Mouse (Mus musculus) small intestine, adult 2 months (tissue): ENCODE results near the gene Mapk8.

Source experiments
- CTCF ChIP-seq: fragments of 200-500 bp; IDR thresholded peaks from 2 replicates; pipeline ENCODE4 v1.5.1; 2012; ENCODE audit warnings: low read depth, mild to moderate bottlenecking, control low read depth, inconsistent platforms, low read length, moderate library complexity, mixed read lengths; ENCODE audit not compliant: insufficient replicate concordance, insufficient read length; ENCODE audit errors: extremely low read depth
- POLR2A ChIP-seq: fragments of 200-500 bp; IDR thresholded peaks from 2 replicates; pipeline ENCODE4 v1.6.1; 2012; ENCODE audit warnings: low read depth, mild to moderate bottlenecking, control low read depth, inconsistent platforms, low read length, moderate library complexity

DNA sequence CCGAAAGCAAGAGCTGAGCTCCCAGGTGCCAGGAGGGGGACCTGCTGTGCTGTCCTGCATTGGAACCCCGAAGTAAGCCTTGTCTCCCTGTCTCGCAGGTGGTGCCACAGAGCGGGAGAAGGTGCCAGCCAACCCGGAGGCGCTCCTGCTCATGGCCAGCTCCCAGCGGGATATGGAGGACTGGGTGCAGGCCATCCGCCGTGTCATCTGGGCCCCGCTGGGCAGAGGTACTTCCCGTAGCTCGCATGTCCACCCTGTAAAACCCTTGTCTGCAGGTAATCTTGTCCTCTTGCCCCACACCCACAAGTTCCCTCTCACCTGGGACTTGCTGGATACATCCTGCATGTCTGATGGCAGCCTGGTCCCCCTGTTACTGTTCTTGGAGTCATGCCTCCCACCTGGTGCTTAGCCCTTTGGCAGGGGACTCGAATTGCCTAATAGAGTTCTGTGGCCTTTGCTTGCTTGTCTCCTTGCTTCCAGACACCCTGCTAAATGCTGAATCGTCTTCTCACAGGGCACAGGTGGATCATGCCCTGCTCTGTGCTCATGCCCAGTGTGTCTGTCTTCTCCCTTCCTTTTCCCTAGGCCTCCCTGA is 103.7 kb downstream of the Mapk8 start:
- TF ChIP-seq CTCF (no peak), POLR2A (no peak)
